Mouse (Mus musculus) heart, adult 2 months (tissue): ENCODE data around the gene Bnc2.

Experiments used
- CTCF ChIP-seq: fragments of 200-600 bp; IDR thresholded peaks from 2 replicates; pipeline ENCODE4 v1.8.1; 2022; ENCODE audit warnings: antibody characterized with exemption, mild to moderate bottlenecking, moderate library complexity
- EP300 ChIP-seq: fragments of 200-500 bp; IDR thresholded peaks from 2 replicates; pipeline ENCODE4 v1.6.1; 2011; ENCODE audit warnings: low read depth, low read length, control low read depth; ENCODE audit not compliant: insufficient read depth
- POLR2A ChIP-seq: fragments of 200-500 bp; IDR thresholded peaks from 2 replicates; pipeline ENCODE4 v1.6.1; 2011; ENCODE audit warnings: mild to moderate bottlenecking, low read depth, low read length, control low read depth; ENCODE audit not compliant: insufficient read depth

GRCm38 (mm10) chr4:84540531-84540930, 134.5 kb downstream of the Bnc2 start:
- no peak for TF ChIP-seq POLR2A
- TF ChIP-seq EP300, result no peak
- TF ChIP-seq CTCF, result no peak
